Mouse (Mus musculus) ovary, postnatal 10 days (tissue): ENCODE data around the gene Ankle1.
"Not testable (repeated sequence)": the region's sequence is repeated elsewhere in the genome, so short reads cannot be mapped to it uniquely, and the experiment has no call there.

Experiments used
- DNase-seq: peaks from one replicate; pipeline ENCODE4 v3.0.0; 2022; ENCODE audit warnings: low spot score

Gene Ankle1

DNA sequence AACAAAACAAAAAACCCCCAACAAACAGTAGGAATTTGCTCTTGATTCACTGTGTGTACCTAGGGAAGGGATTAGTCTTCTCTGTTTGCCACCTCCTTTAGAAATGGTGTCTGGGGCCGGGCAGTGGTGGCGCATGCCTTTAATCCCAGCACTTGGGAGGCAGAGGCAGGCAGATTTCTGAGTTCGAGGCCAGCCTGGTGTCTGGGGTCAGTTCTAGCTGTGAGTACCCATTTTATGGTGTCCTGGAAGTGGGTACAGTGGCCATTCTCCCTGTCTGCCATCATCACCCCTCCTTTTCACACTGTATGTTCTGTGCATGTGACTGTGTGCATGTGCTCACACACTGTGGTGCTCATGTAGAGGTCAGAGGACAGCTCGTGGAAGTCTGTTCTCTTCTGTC is 2.4 kb downstream of the Ankle1 start:
- DNase-seq, result no peak

DNA sequence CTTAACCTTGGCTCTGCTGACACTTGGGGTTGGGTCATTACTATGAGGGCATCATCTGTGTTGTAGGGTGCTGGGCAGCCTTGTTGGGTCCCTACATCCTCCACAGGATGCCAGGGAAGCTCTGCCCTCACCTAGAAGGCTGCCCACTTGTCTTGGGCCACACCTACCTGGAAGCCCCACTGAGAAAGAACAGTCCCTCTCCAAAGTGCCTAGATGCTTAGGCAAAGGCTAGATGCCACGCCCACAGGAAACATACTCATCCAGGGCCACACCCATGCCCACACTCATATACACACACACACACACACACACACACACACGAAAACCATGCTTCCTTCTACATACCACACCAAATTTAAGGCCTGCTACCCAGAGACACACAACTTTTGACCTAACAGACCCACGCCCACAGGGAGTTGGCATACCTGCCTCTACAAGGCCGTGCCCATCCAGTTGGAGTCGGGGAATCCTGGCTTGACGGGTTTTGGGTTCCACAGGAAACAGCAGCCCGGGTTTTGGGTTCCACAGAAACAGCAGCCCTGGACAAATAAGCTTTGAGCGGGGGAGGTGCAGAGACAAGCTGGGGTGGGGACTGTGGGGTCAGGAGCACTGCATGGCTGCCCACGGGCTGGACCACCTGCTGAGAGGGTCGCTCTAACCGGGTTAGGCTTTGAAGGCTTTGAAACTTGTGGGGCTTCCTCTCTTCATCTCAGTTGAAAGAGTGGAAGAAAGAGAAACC is 5.9 kb downstream of the Ankle1 start:
- DNase-seq, result no peak

DNA sequence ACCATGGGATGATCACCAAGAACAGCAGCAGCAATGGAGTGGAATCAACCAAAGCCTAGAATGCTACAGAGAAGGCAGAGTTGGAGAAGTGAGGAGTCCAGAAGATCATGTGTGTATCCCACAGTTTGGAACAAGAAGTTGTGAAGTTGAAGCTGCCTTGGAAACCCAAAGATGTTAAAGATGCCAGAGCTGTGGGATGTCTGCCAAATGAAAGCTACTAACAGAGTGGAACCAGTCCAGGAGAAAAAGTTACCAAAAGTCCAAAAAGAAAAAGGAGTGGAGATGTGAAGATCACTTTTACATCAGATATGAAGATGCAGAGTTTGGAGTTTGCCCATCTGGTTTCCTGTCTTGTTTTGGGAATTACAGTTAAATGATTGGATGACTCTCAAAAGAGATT is 16.3 kb downstream of the Ankle1 start:
- DNase-seq, result no peak

DNA sequence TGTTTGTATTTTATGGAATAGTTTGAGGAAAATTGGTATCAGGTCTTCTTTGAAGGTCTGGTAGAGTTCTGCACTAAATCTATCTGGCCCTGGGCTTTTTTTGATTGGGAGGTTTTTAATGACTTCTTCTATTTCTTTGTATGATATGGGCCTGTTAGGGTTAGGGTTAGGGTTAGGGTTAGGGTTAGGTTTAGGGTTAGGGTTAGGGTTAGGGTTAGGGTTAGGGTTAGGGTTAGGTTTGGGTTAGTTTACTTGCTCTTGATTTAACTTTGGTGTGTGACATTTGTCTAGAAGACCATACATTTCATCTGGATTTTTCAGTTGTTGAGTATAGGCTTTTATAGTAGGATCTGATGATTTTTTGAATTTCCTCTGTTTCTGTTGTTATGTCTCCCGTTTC is 27.1 kb downstream of the Ankle1 start:
- not testable (repeated sequence) for DNase-seq

DNA sequence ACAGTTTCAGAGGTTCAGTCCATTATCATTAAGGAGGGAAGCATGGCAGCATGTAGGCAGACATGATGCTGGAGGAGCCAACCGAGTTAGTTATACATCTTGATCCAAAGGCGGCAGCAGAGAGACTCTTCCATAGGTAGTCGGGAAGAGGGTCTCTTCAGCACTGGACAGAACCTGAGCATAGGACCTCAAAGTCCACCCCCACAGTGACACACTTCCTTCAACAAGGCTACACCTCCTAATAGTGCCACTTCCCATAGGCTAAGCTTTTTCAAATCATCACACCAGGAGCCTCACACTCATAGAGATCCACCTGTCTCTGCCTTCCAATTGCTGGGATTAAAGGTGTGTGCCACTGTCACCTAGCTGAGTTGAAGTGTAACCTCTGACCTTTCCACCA is 31.2 kb downstream of the Ankle1 start:
- no peak for DNase-seq

DNA sequence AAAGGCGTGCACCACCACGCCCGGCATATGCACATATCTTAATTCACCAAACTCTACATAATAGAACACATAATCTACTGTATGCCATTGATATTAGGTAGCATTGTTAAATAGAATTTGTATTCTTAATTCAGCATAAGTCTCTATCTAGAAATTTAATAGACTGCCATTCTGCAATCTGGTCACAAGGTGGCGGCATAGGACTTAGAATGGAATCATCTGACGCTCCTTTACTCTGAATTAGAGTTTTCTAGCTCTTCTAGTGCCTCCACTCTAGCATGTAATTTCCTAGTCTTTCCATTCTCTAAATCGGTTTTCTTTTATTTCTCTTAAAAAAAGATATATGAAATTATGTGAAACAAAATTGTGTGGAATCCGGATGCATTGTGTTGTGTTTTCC is 35.6 kb downstream of the Ankle1 start:
- peak; percentile 27 for DNase-seq

DNA sequence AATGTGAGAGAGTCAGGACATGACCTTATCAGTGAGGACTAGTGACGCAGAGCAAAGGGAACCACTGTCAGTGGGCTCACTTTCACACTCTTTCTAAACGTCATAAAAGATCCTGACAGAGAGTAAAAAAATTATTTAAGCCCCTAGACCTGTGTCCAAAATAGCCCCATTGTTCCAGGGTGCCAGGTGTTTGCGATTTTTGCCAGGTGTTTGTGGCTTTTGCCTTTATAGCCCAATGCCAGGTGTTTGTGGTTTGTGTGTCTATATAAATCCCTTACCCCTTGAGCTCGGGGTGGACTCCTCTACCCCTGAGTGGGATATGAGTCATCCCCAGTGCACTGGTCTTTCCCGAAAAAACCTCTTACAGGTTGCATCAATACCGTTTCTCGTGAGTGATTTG is 39.3 kb downstream of the Ankle1 start:
- DNase-seq, result no peak

DNA sequence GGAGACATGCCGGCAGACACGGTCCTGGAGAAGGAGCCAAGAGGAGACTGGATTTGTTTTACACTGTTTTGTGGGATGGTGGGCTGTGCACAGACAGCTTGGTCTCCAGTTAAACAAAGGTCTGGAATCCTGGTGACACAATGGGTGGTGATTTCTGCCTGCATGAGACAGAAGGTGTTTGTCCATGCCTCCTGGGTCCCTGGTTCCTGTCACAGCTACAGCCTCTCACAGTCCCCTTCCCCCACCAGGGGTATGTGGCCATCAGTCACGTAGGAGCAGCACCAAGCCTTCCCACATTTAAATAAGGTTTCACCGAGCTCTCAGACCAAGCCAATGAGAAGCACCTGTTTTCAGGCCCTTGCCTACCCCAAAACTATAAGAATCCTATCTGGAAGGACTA is 45.5 kb downstream of the Ankle1 start:
- DNase-seq, result no peak

DNA sequence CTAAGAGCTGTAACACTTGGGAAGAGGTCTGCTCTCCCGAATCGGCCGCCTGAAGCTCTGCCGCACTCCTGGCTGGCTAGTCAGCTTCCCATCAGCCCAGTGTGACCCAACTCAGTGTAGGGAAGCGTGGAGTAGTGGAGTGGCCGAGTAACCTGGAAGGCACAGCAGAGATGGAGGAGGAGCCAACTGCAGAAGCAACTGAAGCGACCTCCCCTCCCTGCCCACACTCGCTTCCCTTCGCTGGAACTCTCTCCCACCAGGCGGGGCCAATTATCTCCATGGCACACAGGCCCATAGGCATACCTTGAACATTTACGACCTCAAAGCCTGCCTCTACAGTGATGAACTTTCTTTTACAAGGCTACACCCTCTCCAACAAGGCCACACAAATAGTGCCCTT is 46.0 kb downstream of the Ankle1 start:
- no peak for DNase-seq

DNA sequence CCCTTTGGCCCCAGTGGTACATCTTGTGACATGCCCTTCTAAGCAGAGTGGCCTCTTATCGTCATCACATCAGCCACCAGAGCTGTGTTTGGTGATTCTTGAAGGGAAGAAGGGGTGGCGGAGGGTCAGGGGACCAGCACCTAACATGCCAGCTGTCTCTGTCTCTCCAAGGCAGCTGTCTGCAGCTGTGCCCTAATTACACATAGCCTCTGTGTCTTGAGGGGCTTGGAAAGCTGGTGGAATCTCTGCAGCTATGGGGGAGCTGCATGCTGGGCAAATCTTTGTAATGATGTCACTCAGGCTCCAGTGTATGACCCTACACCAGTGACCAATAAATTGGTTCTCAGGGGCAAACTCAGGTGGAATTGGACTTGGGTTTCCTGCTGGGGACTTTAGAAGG is 46.9 kb downstream of the Ankle1 start:
- DNase-seq, result no peak

DNA sequence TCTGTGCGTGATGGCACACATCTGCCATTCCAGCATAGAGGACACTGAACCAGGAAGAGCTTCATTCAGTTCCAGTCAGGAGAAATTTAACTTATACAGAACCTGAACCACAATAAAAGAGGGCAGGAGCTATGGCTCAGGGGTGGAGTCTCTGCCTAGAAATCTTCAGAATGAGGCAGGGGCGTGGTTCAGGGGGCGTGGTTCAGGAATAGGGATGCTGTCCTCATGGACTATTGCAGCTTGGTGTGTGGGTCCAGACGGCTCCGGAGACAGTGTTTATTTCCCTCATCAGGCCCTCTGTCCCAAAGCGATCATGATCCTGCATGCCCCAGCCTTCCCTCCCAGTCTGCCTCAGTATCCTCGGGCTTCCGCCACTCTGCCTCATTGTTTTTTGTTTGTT is 48.9 kb downstream of the Ankle1 start:
- DNase-seq, result no peak

DNA sequence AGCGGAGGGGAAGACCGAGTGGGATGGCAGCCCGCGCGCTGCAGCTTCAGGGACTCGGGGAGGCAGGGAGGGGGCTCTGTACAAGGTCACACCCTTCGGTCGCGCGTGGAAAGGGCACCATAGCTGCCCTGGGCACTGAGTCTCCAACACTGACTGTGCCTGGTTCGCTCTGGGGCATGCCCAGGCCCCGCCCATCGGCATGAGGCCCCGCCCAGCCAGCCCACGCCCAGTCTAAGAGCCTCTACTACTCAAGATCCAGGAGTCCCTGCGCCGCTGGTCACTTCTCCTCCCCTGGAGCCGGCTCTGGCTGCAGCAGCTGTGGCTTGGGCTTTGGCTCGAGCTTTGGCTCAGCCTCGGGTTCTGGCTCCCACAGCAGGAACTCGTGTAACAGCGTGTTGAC is 51.1 kb downstream of the Ankle1 start:
- no peak for DNase-seq

DNA sequence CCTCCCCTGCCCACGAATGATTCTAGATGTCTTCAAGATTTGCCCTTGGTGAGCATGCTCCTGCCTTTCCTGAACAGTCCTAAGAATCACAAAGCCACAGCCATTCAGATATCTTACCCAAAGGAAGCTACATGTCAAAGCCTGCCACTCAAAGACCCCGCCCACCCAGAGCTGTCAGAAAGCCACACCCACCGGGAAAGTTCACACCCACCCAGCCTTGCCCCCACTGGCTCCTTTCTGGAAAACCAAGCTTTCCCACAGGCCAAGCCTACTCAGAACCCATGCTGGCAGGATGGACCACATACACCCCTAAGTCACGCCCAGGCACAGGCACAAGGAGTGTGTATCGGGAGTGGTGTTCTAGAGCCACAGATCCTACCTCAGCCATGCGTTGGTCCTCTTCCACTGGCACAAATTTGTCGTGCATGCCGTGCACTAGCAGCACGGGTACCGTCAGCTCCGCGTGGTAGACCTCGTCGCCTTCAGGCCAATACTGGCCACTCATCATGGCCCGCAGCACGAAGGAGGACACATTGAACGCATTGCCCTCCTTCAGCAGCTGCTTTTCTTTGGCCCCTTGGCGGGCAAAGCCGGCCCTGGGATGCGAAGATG is 52.0 kb downstream of the Ankle1 start:
- no peak for DNase-seq
